ENCODE assay signal across 27 mouse cellular contexts in genomic region chr2:70974769-70975168, GRCm38 (mm10).
"Had no signal": no experiment of that assay in that cellular context is flagged by ENCODE, and none has a peak within 500 bp of the region (broad histone marks: within the 10 kb centered on the region; RNA-seq: fewer than 3 reads in every experiment).

No protein-coding gene starts in this region.

- ATAC-seq: liver, embryonic 12.5 days; liver, postnatal 0 days; lung, postnatal 0 days; midbrain, embryonic 13.5 days; midbrain, embryonic 15.5 days; midbrain, embryonic 16.5 days had no signal

- H3K9me3 ChIP-seq: limb, embryonic 10.5 days; limb, embryonic 12.5 days; limb, embryonic 13.5 days; limb, embryonic 15.5 days; liver, embryonic 12.5 days; liver, embryonic 13.5 days; liver, embryonic 15.5 days; lung, embryonic 15.5 days; midbrain, embryonic 10.5 days; midbrain, embryonic 12.5 days; midbrain, embryonic 13.5 days; midbrain, embryonic 15.5 days; neural tube, embryonic 12.5 days had no signal

- DNase-seq: left cerebral cortex, postnatal 4 days; liver; liver, embryonic 13.5 days; liver, postnatal 0 days; lung, adult 18-20 months; lung, adult 2 months; lung, embryonic 14.5 days; lung, postnatal 10 days; lung, postnatal 14 days; lung, postnatal 36 days; lung, postnatal 4 days; midbrain, embryonic 14.5 days had no signal

- H3K4me3 ChIP-seq: limb, embryonic 10.5 days; limb, embryonic 12.5 days; limb, embryonic 13.5 days; limb, embryonic 15.5 days; liver, embryonic 12.5 days; liver, embryonic 13.5 days; liver, embryonic 15.5 days; lung, embryonic 15.5 days; midbrain, embryonic 10.5 days; midbrain, embryonic 12.5 days; midbrain, embryonic 13.5 days; midbrain, embryonic 15.5 days; myocyte; neural tube, embryonic 12.5 days had no signal

- H3K27me3 ChIP-seq: limb, embryonic 12.5 days; limb, embryonic 13.5 days; limb, embryonic 15.5 days; liver, embryonic 12.5 days; liver, embryonic 13.5 days; liver, embryonic 15.5 days; lung, embryonic 15.5 days; midbrain, embryonic 12.5 days; midbrain, embryonic 13.5 days; midbrain, embryonic 15.5 days; neural tube, embryonic 12.5 days had no signal

- H3K4me1 ChIP-seq: limb, embryonic 12.5 days; limb, embryonic 13.5 days; limb, embryonic 15.5 days; liver, embryonic 12.5 days; midbrain, embryonic 12.5 days; neural tube, embryonic 12.5 days had no signal

- H3K36me3 ChIP-seq: limb, embryonic 12.5 days; limb, embryonic 13.5 days; limb, embryonic 15.5 days; lung, embryonic 15.5 days; midbrain, embryonic 12.5 days; midbrain, embryonic 13.5 days; midbrain, embryonic 15.5 days; neural tube, embryonic 12.5 days had no signal
